Mouse (Mus musculus) forebrain, embryonic 10.5 days (tissue): Measurements from ENCODE around the gene Uqcr11. TPM values are rescaled to one million over a fixed set of nuclear protein-coding genes. Genes with fewer than 3 reads are reported as not detected.

Experiments
- DNase-seq: peaks from one replicate; pipeline ENCODE4 v3.0.0-alpha.2; 2017; ENCODE audit warnings: low spot score; ENCODE audit errors: extremely low spot score
- H3K27ac ChIP-seq: fragments of 300-500 bp; sonication (generic); 2 replicates; pipeline ENCODE4 v1.5.1; 2016; ENCODE audit warnings: mild to moderate bottlenecking
- H3K27me3 ChIP-seq: fragments of 300-500 bp; sonication (generic); 2 replicates; pipeline ENCODE4 v1.6.1; 2016; ENCODE audit warnings: mild to moderate bottlenecking; ENCODE audit not compliant: poor library complexity, severe bottlenecking
- H3K36me3 ChIP-seq: fragments of 300-500 bp; sonication (generic); replicated peaks from 2 replicates; pipeline ENCODE4 v1.6.1; 2016; ENCODE audit warnings: mild to moderate bottlenecking, moderate library complexity
- H3K4me1 ChIP-seq: fragments of 300-500 bp; sonication (generic); 2 replicates; pipeline ENCODE4 v1.6.1; 2016
- H3K4me3 ChIP-seq: fragments of 300-500 bp; sonication (generic); 2 replicates; pipeline ENCODE4 v1.5.1; 2016; ENCODE audit warnings: mild to moderate bottlenecking, moderate library complexity
- H3K9me3 ChIP-seq: fragments of 300-500 bp; sonication (generic); 2 replicates; pipeline ENCODE4 v1.6.1; 2016; ENCODE audit warnings: mild to moderate bottlenecking, moderate library complexity
- WGBS: fragments of 180-500 bp; shearing (Covaris S2); methylation state at CpG from one replicate; pipeline ENCODE4 v1.1.7; 2016; 5-methylcytosine and 5-hydroxymethylcytosine counted together
- polyA plus RNA-seq: library from polyadenylated mRNA; unstranded; fragments of >200 nt; fragmentation: Nextera tagmentation; extraction: Ambion mirVana; gene quantifications from 2 replicates; pipeline ENCODE4 v1.2.1, GENCODE M21; 2016

Gene Uqcr11
- polyA plus RNA-seq, 1 experiment from 2014 or later = 631 TPM

- peaks cover 43% of the 10 kb centered on the region for H3K36me3 ChIP-seq
- DNase-seq = no peak
- 94% methylated on average over 4 of the region's 4 CpGs for WGBS
- peaks cover 52% of the 10 kb centered on the region for H3K4me1 ChIP-seq
- no peak overlapping the region for H3K27ac ChIP-seq
- no peak overlapping the region; the same call in 1 of the 2 replicates for H3K4me3 ChIP-seq
- H3K27me3 ChIP-seq = no peaks in the 10 kb centered on the region
- peaks cover 4% of the 10 kb centered on the region; the same call in 1 of the 2 replicates for H3K9me3 ChIP-seq
Observed at GRCm38 (mm10) chr10:80403044-80403692, 3.5 kb downstream of the Uqcr11 start.

- H3K4me3 ChIP-seq = peak overlapping the region; percentile 78
- H3K9me3 ChIP-seq = peaks cover 4% of the 10 kb centered on the region; the same call in 1 of the 2 replicates
- H3K27me3 ChIP-seq = no peaks in the 10 kb centered on the region
- peaks cover 50% of the 10 kb centered on the region for H3K4me1 ChIP-seq
- 84% methylated on average over 4 of the region's 4 CpGs for WGBS
- H3K27ac ChIP-seq = peak overlapping the region; percentile 99
- H3K36me3 ChIP-seq = peaks cover 62% of the 10 kb centered on the region
- no peak for DNase-seq
Observed at GRCm38 (mm10) chr10:80400704-80401161, 5.9 kb downstream of the Uqcr11 start.

- no peak for DNase-seq
- H3K4me1 ChIP-seq = peaks cover 45% of the 10 kb centered on the region
- H3K27me3 ChIP-seq = no peaks in the 10 kb centered on the region
- H3K27ac ChIP-seq = peak overlapping the region; percentile 99
- H3K9me3 ChIP-seq = peaks cover 4% of the 10 kb centered on the region; the same call in 1 of the 2 replicates
- 17% methylated on average over 17 of the region's 17 CpGs for WGBS
- H3K4me3 ChIP-seq = peak overlapping the region; percentile 78
- H3K36me3 ChIP-seq = peaks cover 68% of the 10 kb centered on the region
Observed at GRCm38 (mm10) chr10:80399973-80400703, 6.5 kb downstream of the Uqcr11 start.

- Histone ChIP-seq H3K27me3 (no peaks in the 10 kb centered on the region), H3K9me3 (peaks cover 4% of the 10 kb centered on the region; the same call in 1 of the 2 replicates), H3K4me3 (peak within 1 kb of the TSS; percentile 78), H3K27ac (peak within 1 kb of the TSS; percentile 99), H3K4me1 (peaks cover 43% of the 10 kb centered on the region), H3K36me3 (peaks cover 71% of the 10 kb centered on the region)
- DNase-seq = peak; percentile 99
- under 1% methylated on average over 82 of the region's 82 CpGs for WGBS
Observed at GRCm38 (mm10) chr10:80399191-80399972, 7.2 kb downstream of the Uqcr11 start, which contains the start of gene Mbd3. Gene Mbd3 (minus strand): TSS chr10:80399550.

GRCm38 (mm10) chr10:80398719-80399190 lies 7.9 kb downstream of the Uqcr11 start:
- Histone ChIP-seq H3K4me3 (peak overlapping the region; percentile 78), H3K27me3 (no peaks in the 10 kb centered on the region), H3K4me1 (peaks cover 43% of the 10 kb centered on the region), H3K9me3 (peaks cover 4% of the 10 kb centered on the region; the same call in 1 of the 2 replicates), H3K27ac (peak overlapping the region; percentile 99), H3K36me3 (peaks cover 71% of the 10 kb centered on the region)
- peak; percentile 99 for DNase-seq
- under 1% methylated on average over 58 of the region's 59 CpGs for WGBS

- DNase-seq = no peak
- Histone ChIP-seq H3K36me3 (peaks cover 71% of the 10 kb centered on the region), H3K9me3 (no peaks in the 10 kb centered on the region)
Observed at GRCm38 (mm10) chr10:80398174-80398535, 8.5 kb downstream of the Uqcr11 start.

GRCm38 (mm10) chr10:80397524-80398173 lies 9.0 kb downstream of the Uqcr11 start:
- no peaks in the 10 kb centered on the region for H3K9me3 ChIP-seq
- no peak for DNase-seq
- peaks cover 71% of the 10 kb centered on the region for H3K36me3 ChIP-seq
- peak overlapping the region; percentile 78 for H3K4me3 ChIP-seq
- peak overlapping the region; percentile 99 for H3K27ac ChIP-seq
- H3K27me3 ChIP-seq = no peaks in the 10 kb centered on the region
- WGBS = 64% methylated on average over 8 of the region's 8 CpGs
- peaks cover 44% of the 10 kb centered on the region for H3K4me1 ChIP-seq

More at GRCm38 (mm10) chr10:80398174-80398535, 8.5 kb downstream of the Uqcr11 start:
- Histone ChIP-seq H3K27ac (peak overlapping the region; percentile 99), H3K4me1 (peaks cover 43% of the 10 kb centered on the region), H3K27me3 (no peaks in the 10 kb centered on the region), H3K4me3 (peak overlapping the region; percentile 78)
- 0% methylated on average over 1 of the region's 1 CpGs for WGBS

GRCm38 (mm10) chr10:80396822-80397523 lies 9.7 kb downstream of the Uqcr11 start:
- Histone ChIP-seq H3K9me3 (no peaks in the 10 kb centered on the region), H3K4me3 (peak overlapping the region; percentile 78), H3K4me1 (peaks cover 46% of the 10 kb centered on the region), H3K36me3 (peaks cover 71% of the 10 kb centered on the region), H3K27ac (peak overlapping the region; percentile 99), H3K27me3 (no peaks in the 10 kb centered on the region)
- WGBS = 89% methylated on average over 11 of the region's 11 CpGs
- DNase-seq = no peak

- Histone ChIP-seq H3K4me1 (peaks cover 34% of the 10 kb centered on the region), H3K4me3 (0 out of 2 replicates have a peak overlapping the region, but pooled peaks have one; percentile 9), H3K27ac (no peak overlapping the region), H3K9me3 (no peaks in the 10 kb centered on the region), H3K36me3 (peaks cover 75% of the 10 kb centered on the region), H3K27me3 (no peaks in the 10 kb centered on the region)
- no peak for DNase-seq
- WGBS = 97% methylated on average over 35 of the region's 35 CpGs
Observed at GRCm38 (mm10) chr10:80395025-80395627, 11.5 kb downstream of the Uqcr11 start.

GRCm38 (mm10) chr10:80392687-80393086 lies 13.9 kb downstream of the Uqcr11 start:
- Histone ChIP-seq H3K27ac (no peak overlapping the region), H3K4me1 (peaks cover 32% of the 10 kb centered on the region), H3K9me3 (no peaks in the 10 kb centered on the region), H3K36me3 (peaks cover 84% of the 10 kb centered on the region), H3K4me3 (no peak overlapping the region), H3K27me3 (no peaks in the 10 kb centered on the region)
- no peak for DNase-seq
- WGBS = 95% methylated on average over 5 of the region's 5 CpGs

- 93% methylated on average over 9 of the region's 9 CpGs for WGBS
- no peaks in the 10 kb centered on the region for H3K9me3 ChIP-seq
Observed at GRCm38 (mm10) chr10:80390697-80391096, 15.9 kb downstream of the Uqcr11 start.

More at GRCm38 (mm10) chr10:80390697-80391096, 15.9 kb downstream of the Uqcr11 start:
- Histone ChIP-seq H3K4me3 (no peak overlapping the region), H3K36me3 (peaks cover 64% of the 10 kb centered on the region), H3K27me3 (no peaks in the 10 kb centered on the region), H3K4me1 (peaks cover 29% of the 10 kb centered on the region), H3K27ac (no peak overlapping the region)
- no peak for DNase-seq
